Mouse (Mus musculus) layer of hippocampus, adult 8-10 months (tissue): ENCODE measurements at regions not wholly inside any gene's neighbourhood (a gene's known extent, or its start where the extent isn't known, plus 50 kb on each side); places are given as distances from the start of the nearest gene placed in this dataset.
"Not testable (repeated sequence)": the region's sequence is repeated elsewhere in the genome, so short reads cannot be mapped to it uniquely, and the experiment has no call there.

Source experiments
- DNase-seq, 2 experiments: peaks; one replicate each; pipeline ENCODE4 v3.0.0; 2022; ENCODE audit warnings: low spot score in 2 of 2

GRCm38 (mm10) chr3:21935571-21936261 lies 140.7 kb upstream of the Tbl1xr1 start:
- peak; percentile 88 to 90 for DNase-seq

- DNase-seq = no peak
These were observed 140.2 kb upstream of the Tbl1xr1 start for GRCm38 (mm10) chr3:21936262-21936603.

- no peak for DNase-seq
These were observed 139.8 kb upstream of the Tbl1xr1 start for GRCm38 (mm10) chr3:21936616-21937015.

- DNase-seq = peak; percentile 61 to 68
These were observed 139.0 kb upstream of the Tbl1xr1 start for GRCm38 (mm10) chr3:21937281-21938035.

- peak; percentile 35 to 57 for DNase-seq
These were observed 138.2 kb upstream of the Tbl1xr1 start for GRCm38 (mm10) chr3:21938071-21938848.

- DNase-seq = no peak
These were observed 136.7 kb upstream of the Tbl1xr1 start for GRCm38 (mm10) chr3:21939738-21940137.

GRCm38 (mm10) chr3:21941596-21941995 lies 134.9 kb upstream of the Tbl1xr1 start:
- DNase-seq = no peak

- DNase-seq = no peak
These were observed 133.5 kb upstream of the Tbl1xr1 start for GRCm38 (mm10) chr3:21942912-21943311.

- DNase-seq = no peak
These were observed 130.7 kb upstream of the Tbl1xr1 start for GRCm38 (mm10) chr3:21945775-21946174.

GRCm38 (mm10) chr3:21947320-21948073 lies 129.0 kb upstream of the Tbl1xr1 start:
- no peak for DNase-seq

- DNase-seq = no peak
These were observed 128.3 kb upstream of the Tbl1xr1 start for GRCm38 (mm10) chr3:21948074-21948659.

- DNase-seq = no peak
These were observed 127.0 kb upstream of the Tbl1xr1 start for GRCm38 (mm10) chr3:21949459-21949858.

- DNase-seq = no peak
These were observed 125.9 kb upstream of the Tbl1xr1 start for GRCm38 (mm10) chr3:21950571-21950970.

GRCm38 (mm10) chr3:21951446-21952285 lies 124.8 kb upstream of the Tbl1xr1 start:
- no peak for DNase-seq

- no peak for DNase-seq
These were observed 123.6 kb upstream of the Tbl1xr1 start for GRCm38 (mm10) chr3:21952695-21953415.

- DNase-seq = no peak
These were observed 123.0 kb upstream of the Tbl1xr1 start for GRCm38 (mm10) chr3:21953416-21953810.

GRCm38 (mm10) chr3:21955681-21956080 lies 120.8 kb upstream of the Tbl1xr1 start:
- DNase-seq = no peak

GRCm38 (mm10) chr3:21957105-21957504 lies 119.3 kb upstream of the Tbl1xr1 start:
- DNase-seq = not testable (repeated sequence)

GRCm38 (mm10) chr3:21958595-21959286 lies 117.7 kb upstream of the Tbl1xr1 start:
- no peak for DNase-seq
